Mouse (Mus musculus) cerebellum, postnatal 10 days (tissue): ENCODE results near the gene Hs3st5.

Experiments
- DNase-seq, 2 experiments: peaks; one replicate each; pipeline ENCODE4 v3.0.0; 2021; ENCODE audit warnings: mixed read lengths in 2 of 2

The Hs3st5 gene

GRCm38 (mm10) chr10:36805265-36805664 is 298.7 kb downstream of the Hs3st5 start:
- DNase-seq = no peak

- DNase-seq = no peak
Measured at GRCm38 (mm10) chr10:36805788-36806187, 299.2 kb downstream of the Hs3st5 start.

DNA sequence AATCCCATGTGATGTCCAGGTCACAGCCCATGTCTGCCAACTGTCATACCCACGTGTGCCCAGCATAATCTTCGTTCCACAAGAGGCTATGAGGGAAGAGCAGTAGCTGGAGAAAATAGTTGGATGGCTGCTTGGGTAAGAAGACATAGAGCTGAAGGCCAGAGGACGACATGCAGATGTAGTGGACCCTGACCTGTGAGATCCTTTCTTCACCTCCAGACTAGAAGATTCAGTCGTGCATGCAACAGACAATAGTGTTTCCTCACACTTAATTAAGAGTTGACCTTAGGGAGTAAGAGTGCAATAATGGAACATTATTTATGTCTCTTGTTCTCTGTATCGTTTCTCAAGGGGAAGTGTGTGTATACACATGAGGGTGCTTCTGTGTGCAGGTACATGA is 300.4 kb downstream of the Hs3st5 start:
- DNase-seq = no peak

DNA sequence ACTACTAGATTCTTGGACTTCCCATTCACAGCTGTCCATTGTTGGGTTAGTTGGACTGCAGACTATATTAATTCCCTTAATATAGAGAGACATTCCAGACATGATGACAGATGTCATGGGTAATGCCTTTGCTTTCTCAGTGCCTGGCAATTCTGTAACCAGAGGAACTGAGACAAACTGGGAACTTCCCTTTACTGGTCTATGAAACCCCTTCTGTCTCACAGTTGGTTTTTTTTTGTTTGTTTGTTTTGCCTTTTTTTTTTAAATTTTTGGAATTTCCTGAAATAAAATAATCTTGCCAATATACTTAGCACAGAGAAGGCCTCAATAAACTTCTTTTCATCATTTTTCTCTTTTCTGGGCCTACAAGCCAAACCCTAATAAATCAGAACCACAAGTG is 312.3 kb downstream of the Hs3st5 start:
- DNase-seq = no peak

- DNase-seq = no peak
Measured at GRCm38 (mm10) chr10:36829079-36829478, 322.5 kb downstream of the Hs3st5 start.

DNA sequence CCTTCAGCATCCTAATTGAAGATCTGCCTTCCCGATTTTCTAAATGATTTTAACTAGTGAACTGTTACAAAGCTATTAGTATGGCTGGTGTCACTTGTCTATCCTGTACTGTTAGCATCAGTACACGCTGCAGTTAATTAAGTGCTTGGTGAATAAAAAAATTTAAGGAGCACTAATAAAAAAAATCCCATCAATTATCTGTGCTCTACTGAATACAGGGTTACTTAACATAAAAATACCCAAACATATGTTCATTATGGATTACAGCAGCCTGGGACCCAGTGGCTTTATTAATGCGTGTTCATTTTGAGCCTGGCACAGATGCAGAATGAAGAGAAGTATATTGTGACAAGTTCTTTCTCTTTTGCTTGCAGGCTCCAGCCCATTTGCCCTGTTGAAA is 325.6 kb downstream of the Hs3st5 start:
- DNase-seq = no peak

DNA sequence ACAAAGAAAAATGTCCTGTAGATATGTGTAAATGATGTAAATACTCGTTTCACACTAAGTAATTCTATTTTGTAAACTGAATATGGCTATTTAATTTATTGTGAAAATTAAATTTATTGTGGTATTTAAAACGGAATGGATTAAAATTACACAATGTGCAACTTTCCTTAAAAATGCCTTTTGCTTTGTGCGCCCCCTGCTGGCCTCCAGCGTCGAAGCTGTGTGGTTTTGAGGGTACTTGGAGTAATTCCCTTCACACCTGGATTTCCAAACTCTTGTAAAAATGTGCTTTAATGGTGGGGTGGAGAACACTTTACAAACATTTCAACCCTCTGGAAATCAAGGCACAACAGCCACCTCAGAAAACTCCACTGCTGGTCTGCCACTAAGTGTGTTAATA is 327.6 kb downstream of the Hs3st5 start:
- DNase-seq = peak; percentile 58 to 60

DNA sequence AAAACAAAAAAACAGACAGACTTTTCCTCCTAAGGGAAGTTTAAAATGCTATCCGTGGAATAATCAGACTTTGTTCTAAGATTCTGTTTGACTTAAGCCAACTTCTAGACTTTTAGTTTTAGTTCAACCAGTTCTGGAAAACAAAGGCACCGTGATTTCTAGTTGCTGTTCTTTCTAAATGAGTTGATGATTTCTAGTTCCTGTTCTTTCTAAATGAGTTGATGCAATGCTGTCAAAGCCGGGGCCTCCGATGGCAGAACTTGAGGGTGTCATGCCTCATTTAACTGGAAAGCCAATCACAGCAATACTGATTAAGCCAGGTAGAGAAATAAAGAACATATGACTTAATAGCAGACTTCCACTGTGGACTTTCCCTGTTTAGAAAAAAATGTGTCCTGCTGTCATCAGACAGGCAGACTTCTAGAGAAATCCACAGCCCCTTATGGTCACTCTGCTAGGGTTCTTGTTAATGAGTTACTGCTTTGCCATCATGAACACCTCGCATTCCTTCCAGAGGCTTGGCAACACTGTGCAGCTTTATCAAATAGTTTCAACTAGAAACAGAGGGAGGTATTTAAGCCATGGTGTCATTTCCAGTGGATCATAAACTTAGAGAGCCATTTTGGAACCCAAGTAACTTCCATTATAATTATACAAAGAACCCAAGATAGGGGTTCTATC is 329.4 kb downstream of the Hs3st5 start:
- DNase-seq = no peak

DNA sequence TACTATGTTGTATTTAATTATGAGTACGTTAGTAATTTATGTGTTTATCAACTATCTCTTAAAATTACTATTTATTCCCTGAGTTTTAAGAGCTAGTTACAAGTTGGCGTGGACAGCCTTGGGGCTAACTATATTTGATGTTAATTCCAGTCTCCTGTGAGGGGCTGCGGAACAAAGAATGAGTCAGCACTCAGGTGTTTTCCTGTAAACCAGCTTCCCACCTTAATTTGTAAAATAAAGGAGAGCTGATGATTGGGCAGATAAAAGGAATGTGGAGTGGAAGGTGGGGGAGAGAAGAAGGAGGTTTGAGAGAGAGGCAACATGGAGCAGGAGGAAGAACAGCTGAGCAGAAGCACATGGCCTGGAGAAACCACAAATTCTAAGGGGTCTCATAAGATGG is 343.6 kb downstream of the Hs3st5 start:
- DNase-seq = no peak

- DNase-seq = no peak
Measured at GRCm38 (mm10) chr10:36862127-36862895, 355.7 kb downstream of the Hs3st5 start.
